Mouse (Mus musculus) brain, embryonic 14.5 days (tissue): ENCODE data around the gene Kcna6. TPM values are rescaled to one million over a fixed set of nuclear protein-coding genes. Genes with fewer than 3 reads are reported as not detected.

Experiments
- DNase-seq: peaks from one replicate; pipeline ENCODE4 v3.0.0-alpha.2; 2011; ENCODE audit warnings: low read depth
- CTCF ChIP-seq: fragments of 200-500 bp; IDR thresholded peaks from 2 replicates; pipeline ENCODE4 v1.5.1; 2012; ENCODE audit warnings: inconsistent platforms, mild to moderate bottlenecking, moderate library complexity, borderline replicate concordance; ENCODE audit not compliant: insufficient read depth, insufficient read length; ENCODE audit errors: extremely low read depth
- POLR2A ChIP-seq: fragments of 200-500 bp; IDR thresholded peaks from 2 replicates; pipeline ENCODE4 v1.6.1; 2012; ENCODE audit warnings: mild to moderate bottlenecking, inconsistent platforms, borderline replicate concordance; ENCODE audit not compliant: poor library complexity, insufficient read depth, insufficient read length, severe bottlenecking; ENCODE audit errors: extremely low read depth
- polyA plus RNA-seq: library from polyadenylated mRNA; depleted of rRNA; stranded (reverse); fragments of >200 nt; gene quantifications from 2 replicates; pipeline ENCODE4 v1.2.3, GENCODE M21; 2012; rRNA removed

Gene Kcna6
- polyA plus RNA-seq, 1 experiment: 14.8 TPM

DNA sequence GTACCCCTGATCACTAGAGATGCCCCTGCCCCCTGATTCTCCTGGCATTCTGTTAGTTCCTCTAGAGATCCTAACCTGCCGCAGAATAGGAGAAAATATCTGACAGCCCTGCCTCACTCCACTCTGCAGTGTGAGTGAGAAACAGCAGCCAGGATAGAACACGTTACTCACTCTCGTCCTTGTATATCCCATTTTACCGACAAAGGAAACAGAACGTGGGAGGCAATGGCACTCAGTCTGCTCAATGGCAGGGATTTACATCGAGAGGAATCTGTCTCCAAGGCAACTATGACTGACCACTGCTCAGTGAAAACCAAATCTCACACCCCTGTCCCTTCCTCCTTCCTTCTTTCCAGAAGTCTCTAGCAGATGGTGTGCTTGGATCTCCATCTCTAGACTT is 74.4 kb downstream of the Kcna6 start:
- DNase-seq: peak; percentile 26
- TF ChIP-seq POLR2A: no peak
- no peak for TF ChIP-seq CTCF

GRCm38 (mm10) chr6:126664569-126664968 is 75.9 kb downstream of the Kcna6 start:
- DNase-seq: peak; percentile 65
- TF ChIP-seq CTCF: no peak
- TF ChIP-seq POLR2A: no peak

Other genes starting within 250 kb of the Kcna6 start
- 2.0 and 2.3 TPM in 2 replicates for gene Kcna5, start 205.3 kb downstream of the Kcna6 start, polyA plus RNA-seq
- 1.3 TPM in 2 replicates for gene Kcna1, start 94.3 kb downstream of the Kcna6 start, polyA plus RNA-seq
- gene Ndufa9, start 108.5 kb upstream of the Kcna6 start, polyA plus RNA-seq: 95.3 and 99.2 TPM in 2 replicates
- gene Akap3, start 112.4 kb upstream of the Kcna6 start, polyA plus RNA-seq: 0.11 and 0.16 TPM in 2 replicates
- gene Dyrk4, start 181.2 kb upstream of the Kcna6 start, polyA plus RNA-seq: 0.06 TPM in 1 of 2 replicates, not detected in the other
- gene Rad51ap1, start 198.9 kb upstream of the Kcna6 start, polyA plus RNA-seq: 16.8 and 33.8 TPM in 2 replicates
- 21.2 and 22.4 TPM in 2 replicates for gene D6Wsu163e, start 199.3 kb upstream of the Kcna6 start, polyA plus RNA-seq